Mouse (Mus musculus): Measurements from ENCODE around the gene Imp3. TPM values are rescaled to one million over a fixed set of nuclear protein-coding genes. Genes with fewer than 3 reads are reported as not detected.

Imp3 gene
- polyA plus RNA-seq, 1 experiment from 2014 or later, result 70.2 TPM

DNA sequence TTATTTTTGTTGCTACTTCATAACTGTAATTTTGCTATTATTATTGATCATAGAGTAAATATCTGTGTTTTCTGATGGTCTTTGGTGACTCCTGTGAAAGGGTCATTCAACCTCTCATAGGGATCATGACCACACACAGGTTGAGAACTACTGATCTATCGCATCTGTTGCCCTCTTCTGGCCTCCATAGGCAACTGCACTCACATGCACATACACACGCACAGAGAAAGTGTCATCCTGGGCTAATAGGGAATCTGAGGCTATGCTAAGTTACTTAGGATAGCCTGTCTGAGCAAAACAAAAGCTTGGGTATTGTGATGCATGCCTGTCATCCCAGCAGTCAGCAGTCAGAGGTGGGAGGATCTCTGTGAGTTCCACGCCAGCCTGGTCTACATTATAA, 24.3 kb downstream of the Imp3 start:
- Histone ChIP-seq H3K27ac (ENCODE audit: low read depth, low read length) (no peak overlapping the region), H3K36me3 (ENCODE audit: control insufficient read depth, insufficient read depth, low read length) (0 out of 2 replicates have a peak, but pooled peaks cover 5% of the 10 kb centered on the region), H3K9ac (ENCODE audit: low read depth, low read length) (no peak overlapping the region), H3K4me3 (ENCODE audit: low read depth, low read length) (no peak overlapping the region), H3K4me1 (replicated peaks; ENCODE audit: control insufficient read depth, insufficient read depth, low read length) (no peaks in the 10 kb centered on the region), H3K9me3 (ENCODE audit: control insufficient read depth, low read length) (no peaks in the 10 kb centered on the region), H3K27me3 (ENCODE audit: control insufficient read depth, insufficient read depth, low read length) (no peaks in the 10 kb centered on the region), H3K4me2 (replicated peaks; ENCODE audit: low read depth, low read length) (no peak overlapping the region)
- no peak for DNase-seq (ENCODE audit: low spot score)
- 90% methylated on average over 3 of the region's 3 CpGs for WGBS
- no peak for ATAC-seq (ENCODE audit: low FRiP score)

DNA sequence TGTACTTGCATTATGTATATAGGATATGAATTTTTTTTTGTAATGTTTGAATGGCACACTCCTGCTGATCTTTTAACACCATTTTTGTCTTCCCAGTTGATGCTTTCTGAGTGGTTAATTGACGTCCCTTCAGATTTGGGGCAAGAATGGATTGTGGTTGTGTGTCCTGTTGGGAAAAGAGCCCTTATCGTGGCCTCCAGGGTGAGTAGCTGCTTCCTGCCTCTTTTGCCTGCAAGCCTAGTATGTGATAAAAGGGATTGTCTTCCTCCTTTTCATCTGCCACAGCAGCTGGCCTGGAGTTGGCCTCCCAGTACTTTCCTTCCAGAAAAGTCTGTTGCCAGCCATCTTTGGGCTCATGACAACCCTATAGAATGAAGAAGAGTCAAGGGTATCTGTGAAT, 32.9 kb downstream of the Imp3 start:
- WGBS, result 79% methylated on average over 2 of the region's 2 CpGs
- H3K4me2 ChIP-seq (replicated peaks; ENCODE audit: low read depth, low read length), result no peak overlapping the region
- no peak overlapping the region for H3K4me3 ChIP-seq (ENCODE audit: low read depth, low read length)
- H3K36me3 ChIP-seq (ENCODE audit: control insufficient read depth, insufficient read depth, low read length), result no peaks in the 10 kb centered on the region
- H3K9me3 ChIP-seq (ENCODE audit: control insufficient read depth, low read length), result no peaks in the 10 kb centered on the region
- H3K27ac ChIP-seq (ENCODE audit: low read depth, low read length), result no peak overlapping the region
- no peaks in the 10 kb centered on the region for H3K27me3 ChIP-seq (ENCODE audit: control insufficient read depth, insufficient read depth, low read length)
- ATAC-seq (ENCODE audit: low FRiP score) (no peak), DNase-seq (ENCODE audit: low spot score) (no peak)
- no peak overlapping the region for H3K9ac ChIP-seq (ENCODE audit: low read depth, low read length)
- no peaks in the 10 kb centered on the region for H3K4me1 ChIP-seq (replicated peaks; ENCODE audit: control insufficient read depth, insufficient read depth, low read length)

GRCm38 (mm10) chr9:56973960-56974524, 36.8 kb downstream of the Imp3 start:
- Histone ChIP-seq H3K4me2 (replicated peaks; ENCODE audit: low read depth, low read length) (no peak overlapping the region), H3K27me3 (ENCODE audit: control insufficient read depth, insufficient read depth, low read length) (no peaks in the 10 kb centered on the region), H3K9ac (ENCODE audit: low read depth, low read length) (no peak overlapping the region), H3K4me3 (ENCODE audit: low read depth, low read length) (no peak overlapping the region), H3K27ac (ENCODE audit: low read depth, low read length) (no peak overlapping the region), H3K36me3 (ENCODE audit: control insufficient read depth, insufficient read depth, low read length) (no peaks in the 10 kb centered on the region), H3K9me3 (ENCODE audit: control insufficient read depth, low read length) (no peaks in the 10 kb centered on the region), H3K4me1 (replicated peaks; ENCODE audit: control insufficient read depth, insufficient read depth, low read length) (no peaks in the 10 kb centered on the region)
- DNase-seq (ENCODE audit: low spot score), result no peak
- 93% methylated on average over 7 of the region's 8 CpGs for WGBS
- ATAC-seq (ENCODE audit: low FRiP score), result no peak

GRCm38 (mm10) chr9:56975199-56975598, 37.9 kb downstream of the Imp3 start:
- Histone ChIP-seq H3K4me3 (ENCODE audit: low read depth, low read length) (no peak overlapping the region), H3K36me3 (ENCODE audit: control insufficient read depth, insufficient read depth, low read length) (no peaks in the 10 kb centered on the region), H3K4me1 (replicated peaks; ENCODE audit: control insufficient read depth, insufficient read depth, low read length) (no peaks in the 10 kb centered on the region), H3K27me3 (ENCODE audit: control insufficient read depth, insufficient read depth, low read length) (no peaks in the 10 kb centered on the region), H3K4me2 (replicated peaks; ENCODE audit: low read depth, low read length) (no peak overlapping the region), H3K27ac (ENCODE audit: low read depth, low read length) (no peak overlapping the region), H3K9ac (ENCODE audit: low read depth, low read length) (no peak overlapping the region), H3K9me3 (ENCODE audit: control insufficient read depth, low read length) (no peaks in the 10 kb centered on the region)
- ATAC-seq (ENCODE audit: low FRiP score) (no peak), DNase-seq (ENCODE audit: low spot score) (no peak)
- WGBS, result 83% methylated on average over 3 of the region's 3 CpGs

DNA sequence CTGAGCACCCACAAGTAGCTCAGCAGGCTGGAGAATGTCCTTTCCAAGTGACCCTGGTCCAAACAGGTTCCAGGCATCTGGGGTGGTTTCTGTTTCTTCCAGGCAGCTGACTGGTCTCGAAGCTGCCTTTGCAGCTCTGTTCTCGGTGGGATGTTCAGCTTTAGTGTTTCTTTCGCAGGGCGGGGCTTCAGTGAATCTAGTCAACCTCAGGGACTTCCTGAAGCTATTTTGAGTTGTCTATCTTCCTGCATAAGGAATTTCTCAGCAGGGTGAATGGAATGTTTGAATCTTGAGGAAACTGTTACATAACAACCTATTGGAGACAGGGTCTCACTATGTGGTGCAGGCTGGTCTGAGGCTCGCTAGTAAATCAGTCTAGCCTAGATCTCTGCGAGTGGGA, 42.9 kb downstream of the Imp3 start:
- no peaks in the 10 kb centered on the region for H3K9me3 ChIP-seq (ENCODE audit: control insufficient read depth, low read length)
- DNase-seq (ENCODE audit: low spot score) (no peak), ATAC-seq (ENCODE audit: low FRiP score) (no peak)
- no peaks in the 10 kb centered on the region for H3K4me1 ChIP-seq (replicated peaks; ENCODE audit: control insufficient read depth, insufficient read depth, low read length)
- no peaks in the 10 kb centered on the region for H3K36me3 ChIP-seq (ENCODE audit: control insufficient read depth, insufficient read depth, low read length)
- no peak overlapping the region for H3K4me3 ChIP-seq (ENCODE audit: low read depth, low read length)
- H3K9ac ChIP-seq (ENCODE audit: low read depth, low read length), result no peak overlapping the region
- WGBS, result 88% methylated on average over 6 of the region's 6 CpGs
- no peaks in the 10 kb centered on the region for H3K27me3 ChIP-seq (ENCODE audit: control insufficient read depth, insufficient read depth, low read length)
- H3K27ac ChIP-seq (ENCODE audit: low read depth, low read length), result no peak overlapping the region
- no peak overlapping the region for H3K4me2 ChIP-seq (replicated peaks; ENCODE audit: low read depth, low read length)

DNA sequence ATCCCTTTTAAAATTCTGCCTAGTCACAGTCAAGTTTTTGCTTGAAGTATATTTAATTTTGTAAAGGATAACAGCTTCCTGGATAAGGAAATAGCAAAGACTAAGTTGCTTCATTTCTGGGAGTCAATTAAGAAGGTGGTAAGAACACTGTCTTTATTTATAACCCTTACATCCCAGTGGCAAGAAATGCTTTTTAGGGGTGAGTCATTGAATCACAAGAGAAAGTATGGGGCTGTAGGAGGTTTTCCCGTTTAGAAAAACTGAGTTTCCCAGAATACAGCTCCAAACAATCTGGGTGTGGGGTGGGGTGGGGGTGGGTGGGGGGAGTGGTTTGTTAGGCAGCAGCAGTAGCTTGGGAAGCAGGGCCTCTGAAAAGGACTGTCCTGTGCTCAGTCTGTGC, 44.2 kb downstream of the Imp3 start:
- WGBS, result 65% methylated on average over 1 of the region's 1 CpGs
- no peak overlapping the region for H3K4me3 ChIP-seq (ENCODE audit: low read depth, low read length)
- H3K4me1 ChIP-seq (replicated peaks; ENCODE audit: control insufficient read depth, insufficient read depth, low read length), result no peaks in the 10 kb centered on the region
- no peaks in the 10 kb centered on the region for H3K9me3 ChIP-seq (ENCODE audit: control insufficient read depth, low read length)
- no peak for DNase-seq (ENCODE audit: low spot score)
- no peak for ATAC-seq (ENCODE audit: low FRiP score)
- no peak overlapping the region for H3K27ac ChIP-seq (ENCODE audit: low read depth, low read length)
- no peak overlapping the region for H3K4me2 ChIP-seq (replicated peaks; ENCODE audit: low read depth, low read length)
- H3K36me3 ChIP-seq (ENCODE audit: control insufficient read depth, insufficient read depth, low read length), result no peaks in the 10 kb centered on the region
- no peaks in the 10 kb centered on the region for H3K27me3 ChIP-seq (ENCODE audit: control insufficient read depth, insufficient read depth, low read length)
- H3K9ac ChIP-seq (ENCODE audit: low read depth, low read length), result no peak overlapping the region

Other genes starting within 250 kb of the Imp3 start
- 6.7 and 7.2 TPM in 2 replicates for gene Lingo1, start 141.0 kb upstream of the Imp3 start, polyA plus RNA-seq (2014; fragmentation: Nextera tagmentation; extraction: Ambion mirVana)
- 0.36 and 0.37 TPM in 2 replicates for gene Odf3l1, start 72.8 kb upstream of the Imp3 start, polyA plus RNA-seq (2014; fragmentation: Nextera tagmentation; extraction: Ambion mirVana)
- 2.6 and 2.7 TPM in 2 replicates for gene Cspg4, start 72.4 kb upstream of the Imp3 start, polyA plus RNA-seq (2014; fragmentation: Nextera tagmentation; extraction: Ambion mirVana)
- gene Snx33, start 9.1 kb upstream of the Imp3 start, polyA plus RNA-seq (2014; fragmentation: Nextera tagmentation; extraction: Ambion mirVana), result 3.3 and 3.8 TPM in 2 replicates
- gene Snupn, start 13.4 kb downstream of the Imp3 start, polyA plus RNA-seq (2014; fragmentation: Nextera tagmentation; extraction: Ambion mirVana), result 26.4 and 30.3 TPM in 2 replicates
- gene Ptpn9, start 57.4 kb downstream of the Imp3 start, polyA plus RNA-seq (2014; fragmentation: Nextera tagmentation; extraction: Ambion mirVana), result 28.1 and 34.0 TPM in 2 replicates
- gene Sin3a, start 134.6 kb downstream of the Imp3 start, polyA plus RNA-seq (2014; fragmentation: Nextera tagmentation; extraction: Ambion mirVana), result 52.8 and 53.8 TPM in 2 replicates
- 19.2 and 22.3 TPM in 2 replicates for gene Man2c1, start 193.2 kb downstream of the Imp3 start, polyA plus RNA-seq (2014; fragmentation: Nextera tagmentation; extraction: Ambion mirVana)
- 5.3 and 6.3 TPM in 2 replicates for gene Neil1, start 210.8 kb downstream of the Imp3 start, polyA plus RNA-seq (2014; fragmentation: Nextera tagmentation; extraction: Ambion mirVana)
- gene Commd4, start 220.9 kb downstream of the Imp3 start, polyA plus RNA-seq (2014; fragmentation: Nextera tagmentation; extraction: Ambion mirVana), result 104 TPM in 2 replicates

Measured in hindbrain, embryonic 11.5 days (tissue).